Mouse (Mus musculus) heart, postnatal 25 days (tissue): Measurements from ENCODE around the gene Ddx39b. TPM values are rescaled to one million over a fixed set of nuclear protein-coding genes. Genes with fewer than 3 reads are reported as not detected.

ENCODE experiments used
- DNase-seq: peaks from one replicate; pipeline ENCODE4 v3.0.0; 2022; ENCODE audit warnings: low spot score
- intact Hi-C: fragments of 180-260 bp; cut with DNase I; formaldehyde crosslinking; loops from one replicate; pipeline ENCODE4 v1.15.1; 2025
- total RNA-seq, 2 experiments: library from RNA; stranded (reverse); gene quantifications; 2 replicates each; pipeline ENCODE4 v1.2.3; 2021

Ddx39b gene
- total RNA-seq, 2 experiments from 2014 or later: 89.2 to 99.4 TPM

DNA sequence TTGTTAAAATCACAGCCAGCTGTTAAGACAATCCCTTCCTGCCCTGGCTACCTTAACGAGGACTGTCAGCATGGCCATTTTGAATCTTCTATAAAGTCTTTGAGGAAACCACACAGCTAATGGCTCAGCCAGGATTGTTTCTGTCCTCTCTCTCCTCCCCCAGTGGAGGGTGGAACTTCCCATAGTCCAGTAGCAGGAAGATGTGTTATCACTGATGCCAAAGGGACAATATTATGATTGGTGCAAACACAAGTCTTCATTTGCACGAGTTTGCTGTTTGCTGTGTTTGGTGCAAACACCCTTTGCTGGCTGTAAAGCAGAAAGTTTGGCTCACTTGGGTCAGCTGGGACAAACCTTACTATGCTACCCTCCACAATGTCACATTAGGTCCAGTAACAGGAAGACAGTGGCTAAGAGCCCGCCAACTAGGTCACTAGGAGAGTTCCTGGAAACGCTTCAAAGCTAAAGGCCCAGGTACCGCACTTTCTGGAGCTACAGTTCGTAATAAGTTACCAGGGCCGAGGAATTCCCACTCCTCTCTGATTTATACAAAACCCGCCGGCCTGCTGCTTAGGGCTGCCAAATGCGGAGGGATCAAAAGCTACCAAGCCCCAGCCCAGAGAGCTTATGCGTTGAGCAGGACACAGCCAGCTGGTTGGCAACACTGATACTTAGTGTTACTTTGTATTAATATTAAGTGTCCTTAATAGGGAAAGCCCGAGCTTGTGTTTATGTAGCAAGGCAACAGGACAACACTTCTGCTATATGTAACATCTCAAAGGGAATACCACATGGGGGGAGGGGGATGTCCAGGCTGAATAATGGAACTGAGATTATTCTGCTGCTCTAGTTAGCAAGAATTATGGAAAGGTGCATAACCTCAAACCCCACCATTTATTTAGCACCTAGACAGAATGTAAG, 902 bp upstream of the Ddx39b start:
- DNase-seq: no peak
- intact Hi-C loops: no loop called here

DNA sequence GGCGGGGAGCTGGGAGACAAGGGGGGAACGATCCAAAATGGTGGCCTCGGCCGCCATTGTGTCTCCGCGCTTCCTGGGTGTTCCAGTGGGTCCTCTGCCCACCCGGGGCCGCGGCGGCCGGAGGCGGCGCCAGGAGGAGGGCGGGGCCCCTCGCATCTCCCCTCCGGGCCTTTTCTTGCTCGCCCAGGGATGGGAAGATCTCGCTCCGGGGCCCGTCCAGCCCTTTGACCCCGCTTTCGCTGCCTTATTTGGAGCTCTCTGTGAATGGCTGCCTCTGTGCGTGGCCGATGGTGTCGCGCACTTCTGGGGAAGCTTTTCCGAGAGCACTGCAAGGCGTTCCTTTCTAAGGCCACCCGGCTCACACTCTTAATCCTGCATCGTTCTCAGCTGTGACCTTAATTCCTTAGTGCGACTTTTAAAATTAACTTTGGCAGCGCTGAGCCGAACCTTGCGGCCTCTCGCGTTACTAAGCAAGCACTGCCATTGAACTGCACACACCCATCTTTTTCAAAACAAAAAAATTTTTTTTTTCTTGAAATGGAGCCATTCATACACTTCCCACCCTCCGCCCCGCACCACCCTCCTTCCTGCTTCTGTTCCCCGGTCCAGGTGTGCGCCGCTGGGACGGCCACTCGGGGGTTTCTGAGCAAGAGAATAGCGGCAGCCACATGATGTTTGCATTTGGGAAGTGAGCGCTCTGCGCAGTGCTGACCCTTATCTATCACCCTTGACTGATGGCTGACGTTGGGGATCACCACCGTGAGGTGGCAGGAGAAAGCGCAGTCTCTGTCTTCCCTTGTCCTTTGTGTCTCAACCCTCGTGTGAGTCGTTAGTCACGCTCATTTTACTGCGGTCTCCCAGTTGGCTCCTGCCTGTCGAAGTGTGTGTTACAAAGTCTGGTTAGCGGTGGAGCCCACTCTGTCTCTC, 732 bp downstream of the Ddx39b start:
- DNase-seq: no peak
- intact Hi-C loops: no loop called here

DNA sequence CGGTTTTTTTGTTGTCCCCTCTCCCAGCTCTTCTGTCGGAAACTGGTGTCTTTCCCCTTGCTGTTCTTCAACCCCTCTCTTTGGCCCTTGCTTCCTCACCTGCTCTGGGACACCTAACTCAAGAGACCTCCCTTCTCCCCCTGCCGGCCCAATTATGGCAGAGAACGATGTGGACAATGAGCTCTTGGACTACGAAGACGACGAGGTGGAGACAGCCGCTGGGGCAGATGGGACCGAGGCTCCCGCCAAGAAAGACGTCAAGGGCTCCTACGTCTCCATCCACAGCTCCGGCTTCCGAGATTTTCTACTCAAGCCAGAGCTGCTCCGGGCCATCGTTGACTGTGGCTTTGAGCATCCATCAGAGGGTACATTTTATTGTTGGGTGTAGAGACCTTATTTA, 1.5 kb downstream of the Ddx39b start:
- DNase-seq: no peak
- intact Hi-C loops: no loop called here

DNA sequence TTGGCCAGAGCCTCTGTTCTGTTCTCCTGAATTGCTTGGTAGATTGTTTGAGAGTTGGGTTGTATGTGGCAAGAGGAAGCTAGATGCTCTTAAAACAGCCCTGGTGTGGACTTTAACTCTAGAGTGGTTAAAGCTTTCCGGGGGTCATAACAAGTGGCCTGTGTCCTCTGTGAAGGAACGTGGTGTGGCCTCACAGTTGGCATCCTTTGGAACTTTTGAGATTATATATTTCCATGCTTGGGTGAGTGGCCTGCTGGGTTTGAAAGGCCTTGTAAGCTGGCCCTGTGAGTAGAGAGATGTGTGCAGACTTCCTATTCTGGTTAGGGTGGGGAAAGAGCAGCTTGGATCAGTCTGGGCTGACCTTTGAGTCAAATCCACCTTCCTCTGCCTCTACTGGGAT, 3.5 kb downstream of the Ddx39b start:
- DNase-seq: no peak
- intact Hi-C loops: no loop called here

DNA sequence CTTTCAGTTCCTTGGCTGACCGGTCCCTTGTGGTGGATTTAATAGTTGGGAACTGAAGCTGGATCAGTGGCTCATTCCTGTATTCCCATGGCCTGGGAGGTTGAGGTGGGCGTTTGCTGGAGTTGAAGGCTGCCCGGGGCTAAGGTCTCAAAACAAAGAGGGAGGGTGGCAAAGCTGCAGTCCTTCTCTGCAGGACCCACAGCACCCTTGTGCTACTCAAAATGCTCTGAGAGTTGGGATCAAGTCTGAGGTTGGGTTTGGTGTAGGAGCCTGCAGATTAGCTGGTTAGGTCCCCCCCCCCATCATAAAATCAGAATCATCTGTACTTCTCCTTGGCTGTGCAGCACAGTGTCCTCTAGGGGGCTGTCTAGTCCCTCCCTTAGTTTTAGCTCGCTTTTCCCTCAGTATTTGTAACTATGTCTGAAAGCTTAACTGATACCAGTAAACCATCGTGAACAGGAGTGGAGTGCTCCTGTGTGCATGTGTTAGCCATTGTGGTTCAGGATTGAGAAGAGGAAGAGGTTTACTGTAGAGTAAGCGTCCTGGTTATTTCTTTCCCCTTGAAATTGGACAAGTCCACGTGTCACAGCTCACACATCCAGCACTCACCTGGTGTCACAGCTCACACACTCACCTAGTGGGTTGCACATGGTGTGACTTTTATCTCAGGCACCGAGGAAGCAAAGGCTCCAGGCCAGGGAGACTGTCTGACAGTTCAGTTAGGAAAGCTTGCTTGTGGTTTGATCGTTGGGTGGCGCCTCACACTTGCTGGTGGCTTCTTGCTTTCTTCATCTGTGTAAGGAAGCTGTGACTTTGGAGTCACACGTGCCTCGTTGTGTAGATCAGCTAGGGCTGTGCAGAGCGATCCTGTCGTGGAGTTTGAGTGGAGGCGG, 4.4 kb downstream of the Ddx39b start:
- no peak for DNase-seq
- intact Hi-C loops: loop anchor here (2.0 kb wide), 1 partner anchor 61 kb away; no protein-coding TSS in a partner anchor

DNA sequence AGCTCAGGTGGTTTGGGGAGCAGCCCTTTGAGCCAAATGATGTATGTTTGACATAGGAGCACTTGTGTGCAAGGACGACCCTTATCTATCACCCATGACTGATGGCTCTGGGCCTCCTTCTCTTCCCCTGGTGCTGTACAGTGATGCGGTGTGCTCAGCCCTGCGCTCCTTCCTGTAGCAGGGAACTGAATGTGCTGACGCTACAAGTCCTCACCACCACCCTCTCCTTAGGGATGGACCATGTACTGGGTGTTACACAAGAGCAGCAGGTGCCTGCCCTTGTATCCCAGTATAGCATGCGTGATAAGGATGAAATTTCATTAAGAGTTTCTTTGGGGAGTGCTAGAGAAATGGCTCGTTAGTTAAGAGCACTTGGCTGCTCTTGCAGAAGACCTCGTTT, 5.6 kb downstream of the Ddx39b start:
- DNase-seq: no peak
- intact Hi-C loops: loop anchor here (2.0 kb wide), 1 partner anchor 60 kb away; no protein-coding TSS in a partner anchor

DNA sequence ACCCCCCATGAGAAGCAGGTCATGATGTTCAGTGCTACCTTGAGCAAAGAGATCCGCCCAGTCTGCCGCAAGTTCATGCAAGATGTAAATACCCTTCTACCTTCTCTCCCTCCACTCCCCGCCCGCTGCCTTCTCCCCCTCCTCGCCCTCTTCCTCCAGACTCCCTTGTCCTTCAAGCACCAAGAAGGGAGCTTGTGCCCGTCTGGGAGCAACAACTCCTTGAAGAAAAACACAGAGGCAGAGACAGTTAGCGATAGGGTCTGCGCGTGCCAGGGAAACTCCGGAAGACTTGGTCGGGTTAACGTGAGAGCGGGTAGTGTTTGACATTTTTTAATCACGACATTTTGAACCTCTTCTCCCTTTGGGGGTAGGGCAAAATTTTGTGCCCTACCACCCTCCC, 7.4 kb downstream of the Ddx39b start:
- intact Hi-C loops: no loop called here
- no peak for DNase-seq

DNA sequence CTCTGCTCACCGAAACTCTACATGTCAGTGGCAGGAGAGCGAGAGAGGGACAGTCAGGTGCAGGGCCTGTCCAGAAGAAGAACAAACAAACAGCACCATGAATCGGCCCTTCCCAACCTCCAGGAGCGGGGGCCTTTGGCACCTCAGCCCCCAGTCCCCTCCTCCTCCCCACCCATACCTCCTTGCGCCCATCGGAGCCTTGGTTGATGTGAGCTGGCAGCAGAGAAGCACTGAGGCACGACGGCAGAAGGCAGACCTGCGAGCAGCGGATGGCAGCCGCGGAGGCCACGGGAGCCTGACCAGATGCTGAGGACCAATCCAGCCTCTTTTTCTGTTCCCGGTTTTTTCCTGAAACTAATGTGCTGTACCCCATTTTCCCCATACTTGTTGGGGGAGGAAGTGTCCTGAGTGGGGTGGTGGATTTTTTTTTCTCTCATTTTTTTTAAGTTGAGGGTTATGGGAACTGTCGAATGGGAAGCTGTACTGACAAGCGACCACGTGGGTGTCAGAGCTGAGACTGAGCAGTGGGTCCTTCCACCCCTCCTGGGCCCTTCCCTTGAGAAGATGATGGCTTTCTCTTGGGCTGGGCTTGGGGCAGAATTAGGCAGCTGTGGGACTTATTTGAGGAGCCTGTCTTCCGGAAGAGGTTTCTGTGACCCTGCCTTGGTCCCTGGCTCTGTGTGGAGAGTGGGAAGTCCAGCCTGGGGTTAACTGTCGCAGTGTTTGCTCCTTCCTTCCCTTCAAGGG, 8.1 kb downstream of the Ddx39b start:
- intact Hi-C loops: no loop called here
- DNase-seq: no peak

DNA sequence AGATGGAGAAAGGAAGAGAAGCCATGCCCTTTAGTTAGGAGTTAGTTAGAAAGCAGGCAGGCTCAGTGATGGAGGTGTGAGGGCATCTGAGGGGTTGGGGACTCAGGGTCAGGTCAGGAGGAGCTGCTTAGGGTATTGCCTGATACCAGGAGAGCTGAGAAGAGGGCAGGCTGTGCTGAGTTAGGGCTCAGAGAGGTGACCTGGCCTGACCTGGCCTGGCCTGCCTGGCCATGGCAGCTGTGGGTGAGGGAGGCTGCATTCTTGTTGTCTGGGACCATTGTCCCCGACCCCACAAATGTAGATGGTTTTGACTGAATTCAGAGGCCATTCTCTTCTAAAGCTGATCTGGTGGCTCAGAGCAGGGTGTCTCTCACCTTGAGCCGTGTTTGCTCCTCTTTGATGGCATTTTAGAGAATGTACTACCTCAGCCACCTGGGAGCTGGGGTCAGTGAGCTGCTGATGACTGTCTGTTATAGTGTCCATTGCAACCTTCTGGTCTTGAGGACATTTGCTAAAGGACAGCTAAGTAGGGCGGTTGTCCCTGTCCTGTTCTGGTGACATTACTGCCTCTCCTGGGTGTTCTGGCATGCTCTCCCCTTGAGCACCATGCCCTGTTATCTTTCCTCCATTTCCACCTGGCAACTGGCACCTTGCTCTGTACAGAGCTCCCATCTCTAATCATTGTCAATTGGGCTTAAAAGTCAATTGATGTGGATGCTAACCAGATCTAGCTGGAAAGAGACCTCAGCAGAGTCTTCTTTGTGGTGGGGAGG, 9.0 kb downstream of the Ddx39b start:
- intact Hi-C loops: no loop called here
- DNase-seq: no peak

DNA sequence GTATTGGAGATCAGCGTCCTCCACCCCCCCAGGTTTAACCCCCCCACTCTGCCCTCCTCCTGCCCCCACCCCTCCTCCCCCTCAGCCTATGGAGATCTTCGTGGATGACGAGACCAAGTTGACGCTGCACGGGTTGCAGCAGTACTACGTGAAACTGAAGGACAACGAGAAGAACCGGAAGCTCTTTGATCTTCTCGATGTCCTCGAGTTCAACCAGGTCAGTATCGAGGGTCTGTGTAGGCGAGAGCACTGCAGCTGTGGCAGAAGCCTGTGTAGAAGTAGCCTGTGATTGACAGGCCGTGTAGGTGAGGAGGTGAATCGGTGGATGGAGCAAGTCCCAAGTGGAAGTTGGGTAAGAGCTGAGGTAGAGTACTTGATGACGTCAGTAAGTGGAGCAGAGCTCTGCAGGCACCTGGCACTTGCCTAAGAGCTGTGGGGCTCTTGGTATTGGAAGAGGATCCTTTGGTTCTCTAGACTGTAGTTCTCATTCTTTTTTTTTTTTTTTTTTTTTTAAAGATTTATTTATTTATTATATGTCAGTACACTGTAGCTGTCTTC, 9.7 kb downstream of the Ddx39b start:
- no peak for DNase-seq
- intact Hi-C loops: no loop called here

DNA sequence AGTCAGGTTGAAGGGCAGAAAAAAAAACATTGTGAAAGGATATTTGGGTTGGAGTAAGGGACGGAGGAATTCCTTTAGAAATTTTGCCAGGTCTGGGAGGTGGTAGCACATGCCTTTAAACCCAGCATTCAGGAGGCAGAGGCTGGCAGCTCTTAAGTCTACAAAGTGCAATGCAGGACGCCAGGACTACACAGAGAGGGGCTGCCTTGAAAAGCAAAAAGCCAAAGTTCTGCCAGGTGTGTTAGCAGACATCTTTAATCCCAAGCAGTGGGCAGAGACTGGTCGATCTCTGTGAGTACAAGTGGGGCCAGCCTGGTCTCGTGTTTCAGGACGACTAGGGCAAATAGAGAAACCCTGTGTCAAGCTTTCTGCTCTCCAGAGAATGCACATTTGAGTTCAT, 10.4 kb downstream of the Ddx39b start:
- DNase-seq: no peak
- intact Hi-C loops: no loop called here

DNA sequence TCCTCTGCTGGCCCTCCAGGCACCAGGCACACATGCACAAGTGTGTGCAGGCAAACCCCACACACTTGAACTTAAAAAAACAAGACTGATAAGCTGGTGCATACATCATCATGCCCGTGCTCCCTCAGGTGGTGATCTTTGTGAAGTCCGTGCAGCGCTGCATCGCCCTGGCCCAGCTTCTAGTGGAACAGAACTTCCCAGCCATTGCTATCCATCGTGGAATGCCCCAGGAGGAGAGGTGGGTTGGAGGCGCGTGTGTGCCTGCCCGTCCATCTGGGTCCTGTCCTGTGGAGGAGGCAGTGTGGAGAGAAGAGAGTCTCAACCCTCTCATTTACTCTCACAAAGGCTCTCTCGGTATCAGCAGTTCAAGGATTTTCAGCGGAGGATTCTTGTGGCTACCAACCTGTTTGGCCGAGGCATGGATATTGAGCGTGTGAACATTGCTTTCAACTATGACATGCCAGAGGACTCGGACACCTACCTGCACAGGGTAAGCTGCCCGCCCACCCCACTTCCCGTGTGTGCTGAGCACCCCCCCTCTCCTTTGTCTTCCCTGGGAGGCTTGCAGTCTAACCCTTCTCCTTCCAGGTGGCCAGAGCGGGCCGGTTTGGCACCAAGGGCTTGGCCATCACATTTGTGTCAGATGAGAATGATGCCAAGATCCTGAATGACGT, 11.2 kb downstream of the Ddx39b start:
- DNase-seq: no peak
- intact Hi-C loops: no loop called here

DNA sequence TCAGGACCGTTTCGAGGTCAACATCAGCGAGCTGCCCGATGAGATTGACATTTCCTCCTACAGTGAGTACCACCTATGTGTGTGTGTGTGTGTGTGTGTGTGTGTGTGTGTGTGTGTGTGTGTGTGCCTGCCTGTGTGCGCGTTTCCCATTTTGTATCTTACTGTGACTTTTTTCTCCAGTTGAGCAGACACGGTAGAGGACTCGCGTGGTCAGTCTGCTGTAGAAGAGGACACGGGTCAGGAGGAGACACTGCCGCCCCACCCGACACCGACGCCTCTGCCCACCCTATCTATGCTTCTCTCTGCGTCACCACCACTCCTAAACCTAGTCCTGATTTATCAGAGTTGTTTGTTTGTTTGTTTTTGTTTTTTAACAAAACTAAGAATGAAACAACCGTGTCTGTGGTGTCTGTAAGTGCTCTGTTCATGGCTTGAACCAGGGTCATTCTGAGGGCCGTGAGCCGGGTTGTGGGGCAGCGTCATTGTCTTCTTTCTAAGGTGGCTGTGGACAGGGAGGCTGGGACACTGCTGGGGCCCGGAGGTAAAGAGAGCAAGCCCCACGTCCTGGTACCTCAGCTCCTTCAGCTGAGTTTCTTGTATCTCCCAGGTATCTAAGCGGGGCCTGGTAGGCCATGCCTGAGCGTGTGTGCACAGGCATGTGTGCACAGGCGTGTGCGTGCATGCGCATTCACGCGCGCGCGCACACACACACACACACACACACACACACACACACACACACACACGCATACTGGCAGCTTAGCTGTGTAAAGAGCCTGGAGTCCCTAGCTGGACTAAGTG, 11.9 kb downstream of the Ddx39b start:
- no peak for DNase-seq
- intact Hi-C loops: no loop called here

DNA sequence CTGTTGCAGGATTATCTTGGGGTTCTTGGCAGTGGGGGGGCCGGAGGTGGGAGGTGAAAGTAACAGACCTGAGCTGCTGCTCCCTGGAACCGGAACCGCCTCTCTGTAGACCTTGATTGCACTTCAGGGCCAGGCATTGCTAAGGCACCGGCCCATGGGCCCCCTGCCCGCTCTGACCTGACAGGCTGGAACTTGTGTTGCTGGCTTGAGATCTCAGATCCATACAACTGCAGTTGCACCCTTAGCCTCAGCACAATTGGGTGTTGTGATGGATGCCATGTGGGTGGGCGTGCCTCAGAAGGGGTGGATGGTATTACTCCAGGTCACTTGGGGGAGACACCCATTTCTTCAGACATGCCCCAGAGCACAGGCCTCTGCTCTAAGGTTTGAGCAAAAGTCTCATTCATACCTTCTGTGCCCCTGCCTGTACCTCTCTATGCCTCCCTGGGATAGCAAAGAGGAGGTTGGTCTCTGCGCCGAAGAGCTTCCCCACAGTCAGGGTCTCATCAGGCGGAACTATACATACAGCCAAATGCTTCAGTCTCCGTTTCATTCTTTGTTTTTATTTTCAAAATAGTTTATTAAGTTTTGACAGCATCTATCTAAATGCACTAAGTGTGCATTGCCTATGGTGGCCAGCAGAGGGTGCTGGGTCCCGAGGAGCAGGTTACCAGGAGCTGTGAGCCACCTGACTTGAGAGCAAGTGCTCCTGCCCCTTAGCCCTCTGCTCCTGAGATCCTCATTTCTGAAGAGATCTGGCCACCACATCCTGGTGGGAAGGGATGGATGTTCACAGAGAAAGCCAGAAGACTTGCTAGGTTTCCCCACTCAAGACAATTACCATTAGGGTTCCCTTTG, 12.9 kb downstream of the Ddx39b start:
- intact Hi-C loops: loop anchor here (5.0 kb wide), 1 partner anchor 38 kb away; no protein-coding TSS in a partner anchor
- DNase-seq: no peak

DNA sequence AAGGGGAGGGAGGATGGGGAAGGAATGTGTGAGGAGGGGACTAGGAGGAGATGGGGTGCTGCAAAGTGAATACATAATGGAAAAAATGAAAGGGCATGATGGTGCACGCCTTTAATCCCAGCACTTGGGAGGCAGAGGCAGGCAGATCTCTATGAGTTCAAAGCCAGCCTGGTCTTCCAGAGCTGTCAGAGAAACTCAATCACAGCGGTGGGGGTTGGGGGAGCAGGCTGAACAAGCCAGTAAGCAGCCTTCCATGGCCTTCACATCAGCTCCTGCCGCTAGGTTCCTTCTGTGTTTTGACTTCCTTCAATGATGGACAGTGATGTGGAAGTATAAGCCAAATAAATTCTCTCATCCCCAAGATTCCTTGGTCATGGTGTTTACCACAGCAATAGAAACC, 13.8 kb downstream of the Ddx39b start:
- no peak for DNase-seq
- intact Hi-C loops: loop anchor here (5.0 kb wide), 1 partner anchor 37 kb away; no protein-coding TSS in a partner anchor

DNA sequence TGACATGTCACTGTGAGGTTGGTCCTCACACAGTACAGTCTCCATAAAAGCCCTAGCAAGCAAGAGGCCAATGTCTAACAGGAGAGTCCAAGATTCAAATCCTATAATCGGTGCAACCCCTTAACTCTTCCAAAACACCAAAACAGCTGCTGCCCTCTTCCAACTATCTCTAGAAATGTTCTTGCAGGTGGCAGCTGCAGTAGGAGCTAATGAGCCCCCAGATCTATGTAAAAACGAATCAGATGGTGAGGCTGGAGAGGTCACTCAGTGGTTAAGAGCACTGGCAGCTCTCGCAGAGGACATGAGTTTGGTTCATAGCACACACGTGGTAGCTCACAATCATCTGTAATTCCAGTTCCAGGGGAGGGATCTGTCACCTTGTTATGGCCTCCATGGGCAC, 14.2 kb downstream of the Ddx39b start:
- no peak for DNase-seq
- intact Hi-C loops: loop anchor here (5.0 kb wide), 1 partner anchor 37 kb away; no protein-coding TSS in a partner anchor
